Mouse (Mus musculus): Measurements from ENCODE around the gene Cep83.

DNA sequence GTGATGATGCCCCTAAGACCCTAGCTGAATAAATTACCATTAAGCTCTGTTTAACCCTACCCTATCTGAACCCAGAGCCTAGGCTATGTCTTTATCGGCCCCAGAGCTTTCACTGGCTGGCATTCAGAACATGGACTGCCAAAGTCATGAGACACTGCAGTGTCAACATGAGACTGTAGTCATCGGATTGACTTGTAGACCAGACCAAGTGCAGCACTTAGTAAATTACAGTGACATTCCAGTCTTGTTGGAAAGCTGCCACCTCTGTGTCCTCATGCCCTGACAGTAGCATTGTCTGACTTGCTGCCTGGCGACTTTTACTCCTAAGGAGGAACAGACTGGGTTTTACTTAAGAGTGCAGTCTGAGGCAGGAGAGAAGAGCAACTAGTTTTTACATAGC, 100.8 kb downstream of the Cep83 start:
- TF ChIP-seq EP300 (IDR thresholded peaks at IDR 0.05; ENCODE audit: low read depth) (peak; percentile 98), CTCF (IDR thresholded peaks at IDR 0.05; ENCODE audit: low read depth) (no peak)
